Mouse (Mus musculus): ENCODE results near the gene 6030452D12Rik.
A peak's percentile ranks its signal among the peaks of the same experiment; 100 is the strongest.

The 6030452D12Rik gene

DNA sequence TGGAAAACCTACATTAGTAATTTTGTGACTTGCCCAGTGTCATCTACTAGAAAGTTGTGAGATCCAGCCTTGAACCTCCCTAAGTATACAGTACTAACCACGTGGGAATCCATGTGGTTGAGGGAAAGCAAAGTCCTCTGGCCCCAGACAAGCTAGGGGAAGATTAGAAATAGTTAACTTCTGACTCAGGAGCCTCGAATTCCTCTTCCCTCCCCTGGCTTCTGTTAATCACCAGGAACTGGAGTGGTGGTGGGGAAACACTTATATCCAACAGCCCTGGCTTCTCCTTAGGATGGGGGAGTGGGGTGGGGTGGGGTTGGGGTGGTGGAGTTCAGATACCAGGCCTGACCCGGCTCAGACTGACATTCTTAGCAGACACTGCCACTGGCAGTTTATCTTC is 18.4 kb downstream of the 6030452D12Rik start:
- DNase-seq = no peak

GRCm38 (mm10) chr8:106520578-106520977 is 20.3 kb downstream of the 6030452D12Rik start:
- DNase-seq = no peak

DNA sequence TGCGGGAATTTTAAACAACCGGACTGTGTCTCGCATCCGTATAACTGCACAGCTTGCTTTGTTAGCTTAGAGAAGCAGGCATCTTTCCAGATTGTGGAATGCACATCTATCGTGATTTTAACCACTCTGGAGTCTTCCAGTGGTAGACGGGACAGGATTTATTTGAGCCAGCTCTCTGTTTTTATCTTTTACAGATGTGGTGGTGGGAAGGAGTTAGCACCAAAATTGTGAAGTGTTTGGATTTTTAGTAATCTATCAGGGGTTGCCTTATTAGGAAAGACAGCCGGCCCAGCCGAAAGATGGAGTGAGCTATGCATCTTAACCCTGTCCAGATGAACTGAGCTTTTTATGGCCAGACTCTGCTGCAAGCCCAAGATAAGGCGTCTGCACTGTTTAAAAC is 21.5 kb downstream of the 6030452D12Rik start:
- no peak for DNase-seq

DNA sequence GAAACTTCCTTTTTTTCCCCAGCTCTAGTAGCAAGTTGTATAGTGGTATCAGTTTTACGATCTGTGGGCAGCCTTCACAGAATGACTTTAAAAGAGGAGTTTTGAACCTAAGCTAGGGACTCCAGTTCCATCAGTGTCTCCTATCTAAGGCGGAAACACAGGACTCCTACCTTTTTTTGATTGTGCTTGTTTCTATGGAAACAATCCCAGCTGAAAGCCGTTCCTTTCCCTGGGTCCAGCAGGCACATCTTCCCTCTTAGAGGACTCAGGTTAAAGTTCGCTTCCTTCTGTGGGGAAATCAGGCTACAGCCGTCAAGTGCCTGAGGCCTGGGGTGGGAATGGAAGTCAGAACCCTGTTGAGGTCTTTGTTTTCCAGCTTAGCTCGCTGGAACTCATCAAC is 26.4 kb downstream of the 6030452D12Rik start:
- no peak for DNase-seq

GRCm38 (mm10) chr8:106527241-106528036 is 27.1 kb downstream of the 6030452D12Rik start:
- no peak for DNase-seq

- DNase-seq = no peak
Observed at GRCm38 (mm10) chr8:106528596-106529249, 28.4 kb downstream of the 6030452D12Rik start.

GRCm38 (mm10) chr8:106529885-106530482 is 29.7 kb downstream of the 6030452D12Rik start:
- DNase-seq = no peak

DNA sequence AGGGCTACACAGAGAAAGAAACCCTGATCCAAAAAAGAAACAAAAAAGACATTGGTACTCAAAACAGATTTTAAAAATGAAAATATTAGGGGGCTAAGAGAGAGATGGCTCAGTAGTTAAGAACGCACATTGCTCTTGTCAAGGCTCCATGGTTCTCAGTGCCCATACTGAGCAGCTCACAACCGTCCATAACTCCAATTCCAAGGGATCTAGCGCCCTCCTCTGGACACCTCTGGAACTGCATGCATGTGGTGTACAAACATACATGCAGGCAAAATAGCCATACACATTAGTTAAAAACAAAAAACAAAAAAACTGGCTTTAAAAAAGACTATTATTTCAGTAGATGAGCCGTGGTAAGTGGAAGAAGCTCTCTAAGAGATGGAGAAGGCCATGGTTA is 30.2 kb downstream of the 6030452D12Rik start:
- DNase-seq = peak in 1 of 2 experiments; percentile 35

- DNase-seq = no peak
Observed at GRCm38 (mm10) chr8:106533709-106534108, 33.4 kb downstream of the 6030452D12Rik start.

GRCm38 (mm10) chr8:106534449-106534848 is 34.1 kb downstream of the 6030452D12Rik start:
- DNase-seq = peak; percentile 67 to 82

GRCm38 (mm10) chr8:106535448-106535847 is 35.1 kb downstream of the 6030452D12Rik start:
- no peak for DNase-seq

DNA sequence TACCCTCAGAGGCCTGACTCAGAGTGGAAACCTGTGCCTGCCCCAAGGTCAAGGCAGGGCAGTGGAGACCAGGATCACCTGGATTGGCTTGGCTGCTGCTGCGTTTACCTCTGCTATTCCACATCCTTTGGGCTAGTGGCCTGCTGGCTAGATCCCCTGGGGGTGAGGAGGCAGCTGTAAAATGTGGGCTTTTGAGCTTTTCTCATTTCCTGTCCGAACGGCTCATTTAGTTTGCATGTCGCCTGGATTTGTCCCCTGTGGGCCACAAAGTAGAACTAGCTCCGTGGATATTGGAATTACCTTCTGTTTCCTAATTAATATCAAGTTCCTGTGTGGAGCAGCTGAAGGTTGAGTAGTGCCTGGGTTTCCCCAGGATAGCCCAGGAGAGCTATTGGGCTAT is 38.9 kb downstream of the 6030452D12Rik start:
- DNase-seq = no peak

GRCm38 (mm10) chr8:106541002-106541401 is 40.7 kb downstream of the 6030452D12Rik start:
- no peak for DNase-seq

GRCm38 (mm10) chr8:106543043-106543442 is 42.7 kb downstream of the 6030452D12Rik start:
- DNase-seq = no peak

GRCm38 (mm10) chr8:106545149-106545548 is 44.8 kb downstream of the 6030452D12Rik start:
- no peak for DNase-seq

DNA sequence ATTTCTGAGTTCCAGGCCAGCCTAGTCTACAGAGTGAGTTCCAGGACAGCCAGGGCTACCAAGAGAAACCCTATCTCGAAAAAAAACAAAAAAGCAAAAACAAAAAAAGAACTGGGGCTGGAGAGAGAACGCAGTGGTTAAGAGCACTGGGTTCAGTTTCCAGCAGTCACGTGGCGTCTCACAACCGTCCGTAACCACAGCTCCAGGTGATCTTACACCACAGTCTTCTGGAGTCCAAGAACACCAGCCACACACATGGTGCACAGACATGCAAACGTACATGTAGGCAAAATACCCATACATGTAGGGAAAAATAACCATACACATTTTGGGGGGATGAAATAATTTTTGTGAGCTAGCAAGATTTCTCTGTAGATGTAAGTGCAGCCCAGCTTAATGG is 46.4 kb downstream of the 6030452D12Rik start:
- no peak for DNase-seq

DNA sequence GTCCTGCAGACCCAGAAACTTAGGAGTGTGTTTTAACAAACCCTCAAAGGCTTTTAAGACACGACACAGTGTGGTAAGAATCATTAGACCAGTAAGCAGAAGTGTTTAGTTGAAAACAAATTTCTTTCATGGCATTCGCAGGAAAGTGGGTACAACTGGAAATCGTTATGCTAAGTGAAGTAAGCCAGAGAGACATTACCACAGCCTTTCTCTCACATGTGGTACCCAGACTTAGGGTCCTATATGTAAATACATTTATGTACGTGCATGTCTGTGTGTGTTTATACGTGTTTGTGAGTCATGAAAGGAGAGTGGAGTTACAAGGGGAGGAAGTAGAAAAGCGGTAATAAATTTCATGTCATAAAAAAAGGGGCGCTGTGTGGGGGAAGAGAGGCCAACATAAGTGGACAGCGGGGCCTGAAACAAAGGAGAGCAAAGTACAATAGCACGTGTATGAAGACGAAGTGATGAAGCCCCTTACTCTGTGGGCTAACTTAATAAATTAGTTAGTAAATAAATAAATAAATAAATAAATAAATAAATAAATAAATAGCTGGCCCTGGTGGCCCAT is 48.1 kb downstream of the 6030452D12Rik start:
- DNase-seq = no peak

DNA sequence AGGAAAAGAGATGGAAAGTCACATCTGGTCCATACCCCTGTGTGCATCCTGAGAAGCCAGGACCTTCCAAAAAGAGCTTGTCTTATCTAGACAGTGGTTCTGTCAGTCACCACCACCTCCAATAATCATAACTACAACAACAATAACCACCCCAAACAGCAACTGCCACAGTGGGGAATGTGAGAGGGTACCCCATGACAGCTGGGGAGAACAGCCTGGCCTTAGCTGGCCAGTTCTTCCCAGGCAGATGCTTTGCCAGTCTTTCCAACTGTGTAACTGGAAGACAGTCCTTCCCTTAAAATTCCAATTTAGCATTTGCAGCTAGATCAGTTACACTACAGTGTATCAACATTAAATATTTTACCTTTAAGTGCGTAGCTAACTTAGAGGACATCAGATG is 50.6 kb downstream of the 6030452D12Rik start:
- no peak for DNase-seq

DNA sequence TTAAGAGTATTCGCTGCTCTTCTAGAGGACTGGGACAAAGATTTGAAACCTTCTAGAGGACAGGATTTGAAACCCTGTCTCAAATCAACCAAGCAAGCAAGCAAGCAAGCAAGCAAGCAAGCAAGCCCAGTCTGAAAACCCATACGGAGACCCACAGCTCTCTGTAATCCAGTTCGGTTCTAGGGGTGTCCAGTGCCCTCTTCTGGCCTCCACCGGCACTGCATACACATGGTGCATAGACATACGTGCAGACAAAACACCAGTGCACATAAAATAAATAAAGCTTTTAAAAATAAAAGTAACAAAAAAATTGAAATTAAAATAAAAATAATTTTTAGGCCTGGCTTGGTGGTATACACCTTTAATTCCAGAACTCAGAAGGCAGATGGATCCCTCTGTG is 53.7 kb downstream of the 6030452D12Rik start:
- no peak for DNase-seq

- no peak for DNase-seq
Observed at GRCm38 (mm10) chr8:106556068-106556645, 55.8 kb downstream of the 6030452D12Rik start.

Measured in cerebellum, postnatal 14 days (tissue).